Mouse (Mus musculus) liver, postnatal 0 days (tissue): ENCODE measurements around the gene Golga5.

ENCODE experiments used
- CTCF ChIP-seq: sonication (generic); IDR thresholded peaks from 2 replicates; pipeline ENCODE4 v1.5.1; 2016; ENCODE audit warnings: antibody characterized with exemption, low read depth
- EP300 ChIP-seq: IDR thresholded peaks from 2 replicates; pipeline ENCODE4 v1.6.1; 2016; ENCODE audit warnings: antibody characterized with exemption, low read depth, mild to moderate bottlenecking

DNA sequence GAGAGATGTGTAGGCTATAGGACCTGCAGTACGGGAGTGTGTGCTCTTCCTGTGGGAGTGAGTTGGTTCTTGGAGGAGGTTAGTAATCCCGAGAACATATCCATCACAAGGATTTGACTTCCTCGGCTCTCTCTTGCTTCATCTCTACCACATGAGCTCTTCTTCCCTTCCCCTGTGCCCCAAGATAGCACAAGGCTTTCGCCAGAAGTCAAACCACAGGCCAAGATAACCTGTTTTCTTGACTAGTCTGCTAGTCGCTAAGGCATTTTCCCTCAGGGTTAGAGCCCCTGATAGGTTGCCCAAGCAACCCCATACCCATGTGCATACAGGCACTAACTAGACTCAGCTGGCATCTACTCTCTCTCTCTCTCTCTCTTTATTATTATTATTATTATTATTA, 25.3 kb upstream of the Golga5 start:
- TF ChIP-seq CTCF (no peak), EP300 (no peak)
